ENCODE assay signal across 8 mouse cellular contexts in genomic region chr5:76904713-76905404, GRCm38 (mm10). TPM values are rescaled to one million over a fixed set of nuclear protein-coding genes. Genes with fewer than 3 reads are reported as not detected.
DNase-seq lines count a peak whose midpoint lies in the region; ATAC-seq and TF ChIP-seq lines count a peak whose summit lies in the region.

No protein-coding gene starts in this region.

- H3K9ac ChIP-seq in limb, embryonic 15.5 days, result peak overlapping the region; percentile 85
- H3K9ac ChIP-seq in stomach, embryonic 16.5 days (ENCODE audit: low read length), result peak overlapping the region; percentile 84

- no peak for DNase-seq in kidney, adult 2 months
- no peak for DNase-seq in kidney, postnatal 14 days
- DNase-seq in G1E (ENCODE audit: low spot score), result peak; percentile 8
- no peak for DNase-seq in left cerebral cortex, adult 11 months (ENCODE audit: low spot score)
- no peak for DNase-seq in layer of hippocampus, postnatal 25 days (ENCODE audit: extremely low spot score in 1 of 2, low spot score in 1 of 2)

- TF ChIP-seq CTCF in kidney, adult 2 months (conservative IDR thresholded peaks at IDR 0.05; ENCODE audit: insufficient read depth, insufficient read length, low read depth, low read length), result no peak
- TF ChIP-seq CTCF in G1E (IDR thresholded peaks at IDR 0.05; ENCODE audit: low read depth, low read length), result no peak

- peak overlapping the region; percentile 41; the same call in 1 of the 2 replicates for H3K27ac ChIP-seq in kidney, adult 2 months (ENCODE audit: insufficient read depth, low read depth, low read length)
- peak overlapping the region; percentile 88 for H3K27ac ChIP-seq in limb, embryonic 15.5 days
- H3K27ac ChIP-seq in stomach, embryonic 16.5 days (ENCODE audit: low read length), result peak overlapping the region; percentile 93

- ATAC-seq in G1E (ENCODE audit: extremely low read depth, insufficient number of reproducible peaks, low FRiP score, poor library complexity, severe bottlenecking), result no peak
- peak; percentile 40; the same call in 1 of the 2 replicates for ATAC-seq in limb, embryonic 15.5 days (ENCODE audit: insufficient number of reproducible peaks, low FRiP score, low TSS enrichment, low read depth)
- no peak for ATAC-seq in stomach, embryonic 16.5 days (ENCODE audit: insufficient read depth, low FRiP score)

- H3K27me3 ChIP-seq in kidney, adult 2 months (replicated peaks; ENCODE audit: control insufficient read depth, insufficient read depth, low read length), result no peaks in the 10 kb centered on the region
- H3K27me3 ChIP-seq in G1E (ENCODE audit: insufficient read depth, low read length), result no peaks in the 10 kb centered on the region
- H3K27me3 ChIP-seq in erythroblast, embryonic 14.5 days (ENCODE audit: control insufficient read depth), result no peaks in the 10 kb centered on the region
- H3K27me3 ChIP-seq in limb, embryonic 15.5 days, result no peaks in the 10 kb centered on the region
- no peaks in the 10 kb centered on the region for H3K27me3 ChIP-seq in stomach, embryonic 16.5 days (ENCODE audit: control insufficient read depth, insufficient read depth, low read length)

- peaks cover 4% of the 10 kb centered on the region; the same call in 1 of the 2 replicates for H3K4me1 ChIP-seq in kidney, adult 2 months (ENCODE audit: control insufficient read depth, insufficient read depth, low read length)
- peaks cover 13% of the 10 kb centered on the region for H3K4me1 ChIP-seq in G1E (ENCODE audit: insufficient read depth, low read depth, low read length)
- peaks cover 24% of the 10 kb centered on the region for H3K4me1 ChIP-seq in erythroblast, embryonic 14.5 days (ENCODE audit: control insufficient read depth)
- H3K4me1 ChIP-seq in limb, embryonic 15.5 days, result peaks cover 6% of the 10 kb centered on the region; the same call in 1 of the 2 replicates
- 0 out of 2 replicates have a peak, but pooled peaks cover 6% of the 10 kb centered on the region for H3K4me1 ChIP-seq in stomach, embryonic 16.5 days (ENCODE audit: control insufficient read depth, insufficient read depth, low read length)

- H3K36me3 ChIP-seq in kidney, adult 2 months (ENCODE audit: control insufficient read depth, insufficient read depth, low read length), result no peaks in the 10 kb centered on the region; the same call in 1 of the 2 replicates
- peaks cover 36% of the 10 kb centered on the region for H3K36me3 ChIP-seq in G1E (replicated peaks)
- H3K36me3 ChIP-seq in erythroblast, embryonic 14.5 days (ENCODE audit: control insufficient read depth), result peaks cover 11% of the 10 kb centered on the region
- peaks cover 3% of the 10 kb centered on the region; the same call in 1 of the 2 replicates for H3K36me3 ChIP-seq in limb, embryonic 15.5 days
- 0 out of 2 replicates have a peak, but pooled peaks cover 3% of the 10 kb centered on the region for H3K36me3 ChIP-seq in stomach, embryonic 16.5 days (ENCODE audit: control insufficient read depth, insufficient read depth, low read length)

- TF ChIP-seq POLR2A in kidney, adult 2 months (IDR thresholded peaks at IDR 0.05; ENCODE audit: low read depth, low read length), result no peak

- H3K4me3 ChIP-seq in kidney, adult 2 months (ENCODE audit: insufficient read depth, low read depth, low read length), result peak overlapping the region; percentile 82
- peak overlapping the region; percentile 86 for H3K4me3 ChIP-seq in G1E (ENCODE audit: low read depth, low read length)
- peak overlapping the region; percentile 78 for H3K4me3 ChIP-seq in erythroblast, embryonic 14.5 days (replicated peaks)
- H3K4me3 ChIP-seq in limb, embryonic 15.5 days, result peak overlapping the region; percentile 76
- H3K4me3 ChIP-seq in stomach, embryonic 16.5 days (replicated peaks; ENCODE audit: low read length), result peak overlapping the region; percentile 80

- WGBS in kidney, adult 2 months, result under 1% methylated on average over 19 of the region's 19 CpGs
- WGBS in limb, embryonic 15.5 days, result 3% methylated on average over 19 of the region's 19 CpGs
- WGBS in stomach, embryonic 16.5 days, result under 1% methylated on average over 19 of the region's 19 CpGs

- H3K9me3 ChIP-seq in G1E (replicated peaks), result no peaks in the 10 kb centered on the region
- H3K9me3 ChIP-seq in erythroblast, embryonic 14.5 days (ENCODE audit: control insufficient read depth, low read length), result no peaks in the 10 kb centered on the region
- no peaks in the 10 kb centered on the region for H3K9me3 ChIP-seq in limb, embryonic 15.5 days
- no peaks in the 10 kb centered on the region for H3K9me3 ChIP-seq in stomach, embryonic 16.5 days (replicated peaks; ENCODE audit: control insufficient read depth, low read length)

- H3K4me2 ChIP-seq in limb, embryonic 15.5 days, result peak overlapping the region; percentile 64
- H3K4me2 ChIP-seq in stomach, embryonic 16.5 days (ENCODE audit: low read depth, low read length), result peak overlapping the region; percentile 65

RNA-seq across cellular contexts. Expression of gene Aasdh, which starts 0.5 kb away (rescaled TPM):
- polyA plus RNA-seq in kidney, adult 2 months (2012; rRNA removed), result 14.3 and 15.1 TPM in 2 replicates
- total RNA-seq in G1E (2014; fragmentation: Nextera tagmentation) (62.1 and 62.7 TPM in 2 replicates), G1E (2017) (39.2 and 39.8 TPM in 2 replicates)
- polyA plus RNA-seq in G1E (2012), result 2.8 and 4.8 TPM in 2 replicates
- 0.01 and 0.08 TPM in 2 replicates for polyA plus RNA-seq in erythroblast, embryonic 14.5 days (2012)
- polyA plus RNA-seq in limb, embryonic 15.5 days (2015; fragmentation: Nextera tagmentation; extraction: Ambion mirVana), result 15.8 and 16.4 TPM in 2 replicates
- polyA plus RNA-seq in stomach, embryonic 16.5 days (2015; fragmentation: Nextera tagmentation; extraction: Ambion mirVana), result 14.0 and 15.5 TPM in 2 replicates
- total RNA-seq in layer of hippocampus, postnatal 25 days (2021), result 10 to 100 TPM; 17.4 to 23.2 TPM

RNA-seq across cellular contexts. Expression of gene Paics, which starts 46.2 kb away (rescaled TPM):
- polyA plus RNA-seq in kidney, adult 2 months (2012; rRNA removed), result 120 and 170 TPM in 2 replicates
- total RNA-seq in G1E (2014; fragmentation: Nextera tagmentation) (473 and 606 TPM in 2 replicates), G1E (2017) (382 and 439 TPM in 2 replicates)
- polyA plus RNA-seq in G1E (2012), result 20.2 and 23.4 TPM in 2 replicates
- polyA plus RNA-seq in erythroblast, embryonic 14.5 days (2012), result 5.0 and 5.7 TPM in 2 replicates
- 237 and 238 TPM in 2 replicates for polyA plus RNA-seq in limb, embryonic 15.5 days (2015; fragmentation: Nextera tagmentation; extraction: Ambion mirVana)
- polyA plus RNA-seq in stomach, embryonic 16.5 days (2015; fragmentation: Nextera tagmentation; extraction: Ambion mirVana), result 210 and 211 TPM in 2 replicates
- total RNA-seq in layer of hippocampus, postnatal 25 days (2021), result 10 to 100 TPM; 88.6 to 96.3 TPM

RNA-seq across cellular contexts. Expression of gene Ppat, which starts 46.5 kb away (rescaled TPM):
- polyA plus RNA-seq in kidney, adult 2 months (2012; rRNA removed), result 11.2 and 12.9 TPM in 2 replicates
- 48.1 and 49.3 TPM in 2 replicates for total RNA-seq in G1E (2014; fragmentation: Nextera tagmentation)
- total RNA-seq in G1E (2017), result 67.8 and 76.6 TPM in 2 replicates
- polyA plus RNA-seq in G1E (2012), result 21.9 and 26.2 TPM in 2 replicates
- 0.37 and 0.49 TPM in 2 replicates for polyA plus RNA-seq in erythroblast, embryonic 14.5 days (2012)
- polyA plus RNA-seq in limb, embryonic 15.5 days (2015; fragmentation: Nextera tagmentation; extraction: Ambion mirVana), result 19.3 and 19.4 TPM in 2 replicates
- polyA plus RNA-seq in stomach, embryonic 16.5 days (2015; fragmentation: Nextera tagmentation; extraction: Ambion mirVana), result 21.7 and 26.2 TPM in 2 replicates
- total RNA-seq in layer of hippocampus, postnatal 25 days (2021), result 10 to 100 TPM; 14.3 to 18.1 TPM

Comparison
In these comparisons a context has a peak if more than half of its experiments do, and no peak if none do; other contexts are left out.
1. H3K27ac ChIP-seq: peak in every context shown above with its lines; median percentile 93 in stomach, embryonic 16.5 days; 88 in limb, embryonic 15.5 days; 41 in kidney, adult 2 months.